Mouse (Mus musculus): ENCODE measurements at regions not wholly inside any gene's neighbourhood (a gene's known extent, or its start where the extent isn't known, plus 50 kb on each side); places are given as distances from the start of the nearest gene placed in this dataset.

GRCm38 (mm10) chr16:77237631-77238357 lies 224.3 kb downstream of the Usp25 start:
- peak; percentile 6 for DNase-seq (ENCODE audit: low read depth, low spot score)

GRCm38 (mm10) chr16:77237272-77237603 lies 223.7 kb downstream of the Usp25 start:
- DNase-seq (ENCODE audit: low read depth, low spot score) = no peak

GRCm38 (mm10) chr16:77236509-77237271 lies 223.2 kb downstream of the Usp25 start:
- DNase-seq (ENCODE audit: low read depth, low spot score) = no peak

GRCm38 (mm10) chr16:77236021-77236420 lies 222.5 kb downstream of the Usp25 start:
- DNase-seq (ENCODE audit: low read depth, low spot score) = no peak

GRCm38 (mm10) chr16:77235449-77235848 lies 221.9 kb downstream of the Usp25 start:
- no peak for DNase-seq (ENCODE audit: low read depth, low spot score)

Measured in forelimb bud, embryonic 11.5 days (tissue).